Mouse (Mus musculus) heart, embryonic 14.5 days (tissue): ENCODE results near the gene Tnfrsf19. TPM values are rescaled to one million over a fixed set of nuclear protein-coding genes. Genes with fewer than 3 reads are reported as not detected.

Experiments
- ATAC-seq: fragments of 200-750 bp; cut with Nextera tagmentation; 2 replicates; pipeline ENCODE4 v1.8.0; 2017; ENCODE audit warnings: low read depth, moderate TSS enrichment; ENCODE audit not compliant: insufficient number of reproducible peaks, insufficient read depth, low FRiP score
- H3K27ac ChIP-seq, 2 experiments: fragments of 200-500 bp in 1 of 2; fragments of 300-500 bp in 1 of 2; sonication (generic) in 1 of 2; replicated peaks in 1 of 2; 2 replicates each; pipeline ENCODE4 v1.5.1; 2012 to 2014; ENCODE audit warnings: low read depth in 2 of 2, low read length in 2 of 2, control low read depth in 1 of 2, mild to moderate bottlenecking in 1 of 2, mixed read lengths in 1 of 2; ENCODE audit not compliant: control insufficient read depth in 1 of 2, insufficient read depth in 1 of 2
- H3K27me3 ChIP-seq: fragments of 300-500 bp; sonication (generic); 2 replicates; pipeline ENCODE4 v1.6.1; 2014; ENCODE audit warnings: mild to moderate bottlenecking, low read length, control low read depth; ENCODE audit not compliant: control insufficient read depth, insufficient read depth
- H3K36me3 ChIP-seq: fragments of 300-500 bp; sonication (generic); 2 replicates; pipeline ENCODE4 v1.6.1; 2014; ENCODE audit warnings: mild to moderate bottlenecking, control low read depth, low read length, mixed read lengths; ENCODE audit not compliant: control insufficient read depth, insufficient read depth
- H3K4me1 ChIP-seq, 2 experiments: fragments of 200-500 bp in 1 of 2; fragments of 300-500 bp in 1 of 2; sonication (generic) in 1 of 2; 2 replicates each; pipeline ENCODE4 v1.6.1; 2012 to 2014; ENCODE audit warnings: low read length in 2 of 2, control low read depth in 1 of 2, mixed read lengths in 1 of 2; ENCODE audit not compliant: control insufficient read depth in 2 of 2, insufficient read depth in 2 of 2
- H3K4me2 ChIP-seq: fragments of 300-500 bp; sonication (generic); 2 replicates; pipeline ENCODE4 v1.6.1; 2014; ENCODE audit warnings: mild to moderate bottlenecking, low read length
- H3K4me3 ChIP-seq, 2 experiments: fragments of 200-500 bp in 1 of 2; fragments of 300-500 bp in 1 of 2; sonication (generic) in 1 of 2; 2 replicates each; pipeline ENCODE4 v1.5.1; 2012 to 2014; ENCODE audit warnings: low read length in 2 of 2, mild to moderate bottlenecking in 2 of 2, control low read depth in 1 of 2, low read depth in 1 of 2, moderate library complexity in 1 of 2; ENCODE audit not compliant: control insufficient read depth in 1 of 2, insufficient read depth in 1 of 2
- H3K9ac ChIP-seq: fragments of 300-500 bp; sonication (generic); 2 replicates; pipeline ENCODE4 v1.6.1; 2014; ENCODE audit warnings: mild to moderate bottlenecking, low read length
- H3K9me3 ChIP-seq: fragments of 300-500 bp; sonication (generic); 2 replicates; pipeline ENCODE4 v1.6.1; 2016; ENCODE audit warnings: low read length, control low read depth; ENCODE audit not compliant: control insufficient read depth
- WGBS: fragments of 180-500 bp; shearing (Covaris S2); extraction: QIAGEN DNeasy Blood & Tissue Kit; methylation state at CpG from one replicate; pipeline ENCODE4 v1.1.7; 2014; 5-methylcytosine and 5-hydroxymethylcytosine counted together
- polyA plus RNA-seq: library from polyadenylated mRNA; unstranded; fragments of >200 nt; fragmentation: Nextera tagmentation; extraction: Ambion mirVana; gene quantifications from 2 replicates; pipeline ENCODE4 v1.2.1, GENCODE M21; 2014

Gene Tnfrsf19
- polyA plus RNA-seq, 1 experiment from 2014 or later: 22.2 TPM

- Histone ChIP-seq H3K27me3 (peaks cover 10% of the 10 kb centered on the region), H3K9me3 (no peaks in the 10 kb centered on the region), H3K9ac (no peak overlapping the region), H3K4me1 (peaks cover 12 to 15% of the 10 kb centered on the region in 2 experiments; a peak in 3 of 4 replicates), H3K4me3 (no peak overlapping the region), H3K27ac (no peak overlapping the region), H3K36me3 (no peaks in the 10 kb centered on the region), H3K4me2 (no peak overlapping the region)
- ATAC-seq: no peak
- WGBS: 91% methylated on average over 9 of the region's 9 CpGs
Measured at GRCm38 (mm10) chr14:61059316-61059945, 13.1 kb upstream of the Tnfrsf19 start.

- H3K4me2 ChIP-seq: peak overlapping the region; percentile 80
- H3K27me3 ChIP-seq: peaks cover 10% of the 10 kb centered on the region
- no peak for ATAC-seq
- WGBS: 5% methylated on average over 11 of the region's 11 CpGs
- peak overlapping the region; percentile 40 to 45 for H3K4me3 ChIP-seq
- H3K9me3 ChIP-seq: no peaks in the 10 kb centered on the region
- H3K9ac ChIP-seq: peak overlapping the region; percentile 63
- no peak overlapping the region for H3K27ac ChIP-seq
- peaks cover 12% of the 10 kb centered on the region in 2 experiments; a peak in 3 of 4 replicates for H3K4me1 ChIP-seq
- H3K36me3 ChIP-seq: no peaks in the 10 kb centered on the region
Measured at GRCm38 (mm10) chr14:61056962-61057361, 10.7 kb upstream of the Tnfrsf19 start.

- Histone ChIP-seq H3K36me3 (no peaks in the 10 kb centered on the region), H3K27ac (no peak overlapping the region), H3K27me3 (peaks cover 10% of the 10 kb centered on the region), H3K4me1 (peaks cover 12% of the 10 kb centered on the region in 2 experiments; a peak in 3 of 4 replicates), H3K4me2 (peak overlapping the region; percentile 80), H3K9ac (peak overlapping the region; percentile 63), H3K9me3 (no peaks in the 10 kb centered on the region), H3K4me3 (peak overlapping the region; percentile 40 to 45)
- no peak for ATAC-seq
- WGBS: 1% methylated on average over 16 of the region's 16 CpGs
Measured at GRCm38 (mm10) chr14:61056445-61056844, 10.2 kb upstream of the Tnfrsf19 start.

GRCm38 (mm10) chr14:61055864-61056263, 9.6 kb upstream of the Tnfrsf19 start:
- H3K9ac ChIP-seq: peak overlapping the region; percentile 63
- no peaks in the 10 kb centered on the region for H3K36me3 ChIP-seq
- peaks cover 10% of the 10 kb centered on the region for H3K27me3 ChIP-seq
- H3K4me2 ChIP-seq: peak overlapping the region; percentile 80
- no peaks in the 10 kb centered on the region for H3K9me3 ChIP-seq
- ATAC-seq: no peak
- H3K4me1 ChIP-seq: peaks cover 12% of the 10 kb centered on the region in 2 experiments; a peak in 3 of 4 replicates
- peak overlapping the region in 1 of 2 experiments; percentile 40; a peak in 1 of 4 replicates for H3K4me3 ChIP-seq
- WGBS: 86% methylated on average over 1 of the region's 1 CpGs
- H3K27ac ChIP-seq: no peak overlapping the region

- Histone ChIP-seq H3K9ac (no peak overlapping the region), H3K27me3 (peaks cover 10% of the 10 kb centered on the region), H3K4me2 (no peak overlapping the region), H3K9me3 (no peaks in the 10 kb centered on the region), H3K4me1 (peaks cover 13 to 22% of the 10 kb centered on the region in 2 experiments), H3K36me3 (no peaks in the 10 kb centered on the region), H3K4me3 (no peak overlapping the region), H3K27ac (no peak overlapping the region)
- ATAC-seq: no peak
- 92% methylated on average over 3 of the region's 3 CpGs for WGBS
Measured at GRCm38 (mm10) chr14:61052163-61052562, 5.9 kb upstream of the Tnfrsf19 start.

GRCm38 (mm10) chr14:61045446-61046090, 722 bp downstream of the Tnfrsf19 start:
- H3K4me2 ChIP-seq: peak overlapping the region; percentile 77
- H3K27ac ChIP-seq: peak overlapping the region; percentile 80 to 81
- WGBS: under 1% methylated on average over 19 of the region's 19 CpGs
- no peaks in the 10 kb centered on the region for H3K9me3 ChIP-seq
- H3K27me3 ChIP-seq: no peaks in the 10 kb centered on the region
- ATAC-seq: no peak
- peak overlapping the region; percentile 55 to 61 for H3K4me3 ChIP-seq
- H3K9ac ChIP-seq: peak overlapping the region; percentile 74
- H3K36me3 ChIP-seq: no peaks in the 10 kb centered on the region
- peaks cover 5 to 34% of the 10 kb centered on the region in 2 experiments; a peak in 3 of 4 replicates for H3K4me1 ChIP-seq

GRCm38 (mm10) chr14:61044316-61044715, 2.0 kb downstream of the Tnfrsf19 start:
- H3K27ac ChIP-seq: peak overlapping the region in 1 of 2 experiments; percentile 80; a peak in 2 of 4 replicates
- H3K27me3 ChIP-seq: no peaks in the 10 kb centered on the region
- peak overlapping the region; percentile 77 for H3K4me2 ChIP-seq
- peak overlapping the region; percentile 74 for H3K9ac ChIP-seq
- no peaks in the 10 kb centered on the region for H3K36me3 ChIP-seq
- H3K9me3 ChIP-seq: no peaks in the 10 kb centered on the region
- ATAC-seq: no peak
- peaks cover 3 to 27% of the 10 kb centered on the region in 2 experiments; a peak in 3 of 4 replicates for H3K4me1 ChIP-seq
- peak overlapping the region in 1 of 2 experiments; percentile 55; a peak in 2 of 4 replicates for H3K4me3 ChIP-seq
- 24% methylated on average over 2 of the region's 2 CpGs for WGBS
